Mouse (Mus musculus): ENCODE measurements around the gene Trip12. TPM values are rescaled to one million over a fixed set of nuclear protein-coding genes. Genes with fewer than 3 reads are reported as not detected.

The Trip12 gene
- polyA plus RNA-seq (2014; fragmentation: Nextera tagmentation; extraction: Ambion mirVana) = 71.9 and 82.7 TPM in 2 replicates

GRCm38 (mm10) chr1:84840018-84840664 lies at the start of gene Trip12:
Gene Trip12, minus strand, starts transcription at chr1:84840516.
- peak within 1 kb of the TSS; percentile 88 for H3K9ac ChIP-seq (replicated peaks; ENCODE audit: low read length)
- H3K9me3 ChIP-seq (replicated peaks; ENCODE audit: control insufficient read depth, low read length) = no peaks in the 10 kb centered on the region
- no peaks in the 10 kb centered on the region for H3K27me3 ChIP-seq (ENCODE audit: control insufficient read depth, insufficient read depth, low read length)
- no peaks in the 10 kb centered on the region for H3K4me1 ChIP-seq (ENCODE audit: control insufficient read depth, insufficient read depth, low read length)
- no peaks in the 10 kb centered on the region for H3K36me3 ChIP-seq (replicated peaks; ENCODE audit: control insufficient read depth, insufficient read depth, low read depth, low read length)
- peak within 1 kb of the TSS; percentile 78 for H3K4me3 ChIP-seq (ENCODE audit: low read depth, low read length)
- ATAC-seq (replicated peaks; ENCODE audit: insufficient number of reproducible peaks, low FRiP score, low TSS enrichment, low read depth) = peak; percentile 39
- H3K4me2 ChIP-seq (ENCODE audit: low read depth, low read length) = peak within 1 kb of the TSS; percentile 52
- peak; percentile 51 for DNase-seq (ENCODE audit: low spot score)
- WGBS = under 1% methylated on average over 39 of the region's 39 CpGs
- H3K27ac ChIP-seq (replicated peaks; ENCODE audit: low read depth, low read length) = peak within 1 kb of the TSS; percentile 87

GRCm38 (mm10) chr1:84890005-84890393 lies 49.7 kb upstream of the Trip12 start:
- Histone ChIP-seq H3K9me3 (replicated peaks; ENCODE audit: control insufficient read depth, low read length) (no peaks in the 10 kb centered on the region), H3K4me1 (ENCODE audit: control insufficient read depth, insufficient read depth, low read length) (no peaks in the 10 kb centered on the region), H3K27ac (replicated peaks; ENCODE audit: low read depth, low read length) (no peak overlapping the region), H3K36me3 (replicated peaks; ENCODE audit: control insufficient read depth, insufficient read depth, low read depth, low read length) (no peaks in the 10 kb centered on the region), H3K27me3 (ENCODE audit: control insufficient read depth, insufficient read depth, low read length) (no peaks in the 10 kb centered on the region), H3K9ac (replicated peaks; ENCODE audit: low read length) (no peak overlapping the region), H3K4me2 (ENCODE audit: low read depth, low read length) (no peak overlapping the region), H3K4me3 (ENCODE audit: low read depth, low read length) (no peak overlapping the region)
- DNase-seq (ENCODE audit: low spot score) (peak; percentile 53), ATAC-seq (replicated peaks; ENCODE audit: insufficient number of reproducible peaks, low FRiP score, low TSS enrichment, low read depth) (0 out of 2 replicates have a peak, but pooled peaks have one; percentile 41)
- 21% methylated on average over 7 of the region's 7 CpGs for WGBS

GRCm38 (mm10) chr1:84889330-84890004 lies 49.2 kb upstream of the Trip12 start:
- Histone ChIP-seq H3K4me1 (ENCODE audit: control insufficient read depth, insufficient read depth, low read length) (no peaks in the 10 kb centered on the region), H3K9ac (replicated peaks; ENCODE audit: low read length) (no peak overlapping the region), H3K4me3 (ENCODE audit: low read depth, low read length) (no peak overlapping the region), H3K9me3 (replicated peaks; ENCODE audit: control insufficient read depth, low read length) (no peaks in the 10 kb centered on the region), H3K4me2 (ENCODE audit: low read depth, low read length) (no peak overlapping the region), H3K27me3 (ENCODE audit: control insufficient read depth, insufficient read depth, low read length) (no peaks in the 10 kb centered on the region), H3K36me3 (replicated peaks; ENCODE audit: control insufficient read depth, insufficient read depth, low read depth, low read length) (no peaks in the 10 kb centered on the region), H3K27ac (replicated peaks; ENCODE audit: low read depth, low read length) (no peak overlapping the region)
- ATAC-seq (replicated peaks; ENCODE audit: insufficient number of reproducible peaks, low FRiP score, low TSS enrichment, low read depth) = peak; percentile 61; the same call in 1 of the 2 replicates
- DNase-seq (ENCODE audit: low spot score) = no peak
- WGBS = 60% methylated on average over 8 of the region's 8 CpGs

GRCm38 (mm10) chr1:84885921-84886320 lies 45.6 kb upstream of the Trip12 start:
- H3K27me3 ChIP-seq (ENCODE audit: control insufficient read depth, insufficient read depth, low read length) = no peaks in the 10 kb centered on the region
- DNase-seq (ENCODE audit: low spot score) (no peak), ATAC-seq (replicated peaks; ENCODE audit: insufficient number of reproducible peaks, low FRiP score, low TSS enrichment, low read depth) (no peak)
- H3K36me3 ChIP-seq (replicated peaks; ENCODE audit: control insufficient read depth, insufficient read depth, low read depth, low read length) = no peaks in the 10 kb centered on the region
- H3K27ac ChIP-seq (replicated peaks; ENCODE audit: low read depth, low read length) = no peak overlapping the region
- 85% methylated on average over 6 of the region's 6 CpGs for WGBS
- H3K4me1 ChIP-seq (ENCODE audit: control insufficient read depth, insufficient read depth, low read length) = no peaks in the 10 kb centered on the region
- no peak overlapping the region for H3K4me2 ChIP-seq (ENCODE audit: low read depth, low read length)
- no peak overlapping the region for H3K4me3 ChIP-seq (ENCODE audit: low read depth, low read length)
- H3K9ac ChIP-seq (replicated peaks; ENCODE audit: low read length) = no peak overlapping the region
- no peaks in the 10 kb centered on the region for H3K9me3 ChIP-seq (replicated peaks; ENCODE audit: control insufficient read depth, low read length)

- no peak overlapping the region for H3K9ac ChIP-seq (replicated peaks; ENCODE audit: low read length)
Observed at GRCm38 (mm10) chr1:84885174-84885573, 44.9 kb upstream of the Trip12 start.

GRCm38 (mm10) chr1:84883889-84884288 lies 43.6 kb upstream of the Trip12 start:
- no peak overlapping the region for H3K4me2 ChIP-seq (ENCODE audit: low read depth, low read length)
- 80% methylated on average over 4 of the region's 4 CpGs for WGBS
- no peaks in the 10 kb centered on the region for H3K9me3 ChIP-seq (replicated peaks; ENCODE audit: control insufficient read depth, low read length)
- H3K4me1 ChIP-seq (ENCODE audit: control insufficient read depth, insufficient read depth, low read length) = no peaks in the 10 kb centered on the region
- H3K4me3 ChIP-seq (ENCODE audit: low read depth, low read length) = no peak overlapping the region
- H3K9ac ChIP-seq (replicated peaks; ENCODE audit: low read length) = no peak overlapping the region
- H3K27me3 ChIP-seq (ENCODE audit: control insufficient read depth, insufficient read depth, low read length) = no peaks in the 10 kb centered on the region
- no peak overlapping the region for H3K27ac ChIP-seq (replicated peaks; ENCODE audit: low read depth, low read length)
- ATAC-seq (replicated peaks; ENCODE audit: insufficient number of reproducible peaks, low FRiP score, low TSS enrichment, low read depth) (no peak), DNase-seq (ENCODE audit: low spot score) (no peak)
- H3K36me3 ChIP-seq (replicated peaks; ENCODE audit: control insufficient read depth, insufficient read depth, low read depth, low read length) = no peaks in the 10 kb centered on the region

More at GRCm38 (mm10) chr1:84885174-84885573, 44.9 kb upstream of the Trip12 start:
- Histone ChIP-seq H3K9me3 (replicated peaks; ENCODE audit: control insufficient read depth, low read length) (no peaks in the 10 kb centered on the region), H3K4me1 (ENCODE audit: control insufficient read depth, insufficient read depth, low read length) (no peaks in the 10 kb centered on the region), H3K27ac (replicated peaks; ENCODE audit: low read depth, low read length) (no peak overlapping the region), H3K36me3 (replicated peaks; ENCODE audit: control insufficient read depth, insufficient read depth, low read depth, low read length) (no peaks in the 10 kb centered on the region), H3K4me3 (ENCODE audit: low read depth, low read length) (no peak overlapping the region), H3K27me3 (ENCODE audit: control insufficient read depth, insufficient read depth, low read length) (no peaks in the 10 kb centered on the region), H3K4me2 (ENCODE audit: low read depth, low read length) (no peak overlapping the region)
- ATAC-seq (replicated peaks; ENCODE audit: insufficient number of reproducible peaks, low FRiP score, low TSS enrichment, low read depth) (no peak), DNase-seq (ENCODE audit: low spot score) (no peak)
- 81% methylated on average over 3 of the region's 3 CpGs for WGBS

- H3K27ac ChIP-seq (replicated peaks; ENCODE audit: low read depth, low read length) = no peak overlapping the region
- no peak overlapping the region for H3K9ac ChIP-seq (replicated peaks; ENCODE audit: low read length)
- H3K4me1 ChIP-seq (ENCODE audit: control insufficient read depth, insufficient read depth, low read length) = no peaks in the 10 kb centered on the region
- H3K4me3 ChIP-seq (ENCODE audit: low read depth, low read length) = no peak overlapping the region
- ATAC-seq (replicated peaks; ENCODE audit: insufficient number of reproducible peaks, low FRiP score, low TSS enrichment, low read depth) (no peak), DNase-seq (ENCODE audit: low spot score) (no peak)
- H3K9me3 ChIP-seq (replicated peaks; ENCODE audit: control insufficient read depth, low read length) = no peaks in the 10 kb centered on the region
- no peak overlapping the region for H3K4me2 ChIP-seq (ENCODE audit: low read depth, low read length)
- H3K36me3 ChIP-seq (replicated peaks; ENCODE audit: control insufficient read depth, insufficient read depth, low read depth, low read length) = no peaks in the 10 kb centered on the region
- 91% methylated on average over 4 of the region's 4 CpGs for WGBS
- H3K27me3 ChIP-seq (ENCODE audit: control insufficient read depth, insufficient read depth, low read length) = no peaks in the 10 kb centered on the region
Observed at GRCm38 (mm10) chr1:84882937-84883336, 42.6 kb upstream of the Trip12 start.

- H3K4me1 ChIP-seq (ENCODE audit: control insufficient read depth, insufficient read depth, low read length) = no peaks in the 10 kb centered on the region
- H3K4me2 ChIP-seq (ENCODE audit: low read depth, low read length) = no peak overlapping the region
- no peak overlapping the region for H3K4me3 ChIP-seq (ENCODE audit: low read depth, low read length)
- H3K9me3 ChIP-seq (replicated peaks; ENCODE audit: control insufficient read depth, low read length) = no peaks in the 10 kb centered on the region
- ATAC-seq (replicated peaks; ENCODE audit: insufficient number of reproducible peaks, low FRiP score, low TSS enrichment, low read depth) = no peak
- H3K36me3 ChIP-seq (replicated peaks; ENCODE audit: control insufficient read depth, insufficient read depth, low read depth, low read length) = no peaks in the 10 kb centered on the region
- no peak for DNase-seq (ENCODE audit: low spot score)
- WGBS = 20% methylated on average over 2 of the region's 2 CpGs
- H3K27me3 ChIP-seq (ENCODE audit: control insufficient read depth, insufficient read depth, low read length) = no peaks in the 10 kb centered on the region
- no peak overlapping the region for H3K9ac ChIP-seq (replicated peaks; ENCODE audit: low read length)
- no peak overlapping the region for H3K27ac ChIP-seq (replicated peaks; ENCODE audit: low read depth, low read length)
Observed at GRCm38 (mm10) chr1:84882066-84882532, 41.8 kb upstream of the Trip12 start.
